46 mouse cellular contexts compared by ENCODE assay signal in genomic region chr14:51041769-51042168, GRCm38 (mm10). TPM values are rescaled to one million over a fixed set of nuclear protein-coding genes. Genes with fewer than 3 reads are reported as not detected.
"Had no signal": no experiment of that assay in that cellular context is flagged by ENCODE, and none has a peak within 500 bp of the region (broad histone marks: within the 10 kb centered on the region; RNA-seq: fewer than 3 reads in every experiment).

Rnase9 (minus strand) TSS chr14:51041869.

- H3K27me3 ChIP-seq: limb, embryonic 12.5 days; limb, embryonic 13.5 days; limb, embryonic 15.5 days; liver, embryonic 12.5 days; liver, embryonic 13.5 days; liver, embryonic 15.5 days; lung, embryonic 15.5 days; megakaryocyte, embryonic 14.5 days; midbrain, embryonic 12.5 days; midbrain, embryonic 13.5 days; midbrain, embryonic 15.5 days; neural tube, embryonic 12.5 days; neural tube, embryonic 13.5 days had no signal

- H3K36me3 ChIP-seq: limb, embryonic 10.5 days; limb, embryonic 12.5 days; limb, embryonic 13.5 days; limb, embryonic 15.5 days; liver, embryonic 12.5 days; liver, embryonic 13.5 days; liver, embryonic 15.5 days; lung, embryonic 15.5 days; midbrain, embryonic 10.5 days; midbrain, embryonic 12.5 days; midbrain, embryonic 13.5 days; midbrain, embryonic 15.5 days; neural tube, embryonic 12.5 days; neural tube, embryonic 13.5 days had no signal

- H3K4me1 ChIP-seq: limb, embryonic 10.5 days; limb, embryonic 12.5 days; limb, embryonic 13.5 days; limb, embryonic 15.5 days; liver, embryonic 12.5 days; liver, embryonic 13.5 days; liver, embryonic 15.5 days; lung, embryonic 15.5 days; midbrain, embryonic 10.5 days; midbrain, embryonic 12.5 days; midbrain, embryonic 13.5 days; midbrain, embryonic 15.5 days; neural tube, embryonic 12.5 days; neural tube, embryonic 13.5 days had no signal

- H3K27ac ChIP-seq: limb, embryonic 10.5 days; limb, embryonic 12.5 days; limb, embryonic 13.5 days; limb, embryonic 15.5 days; liver, embryonic 12.5 days; liver, embryonic 13.5 days; liver, embryonic 14.5 days; liver, embryonic 15.5 days; lung, embryonic 15.5 days; macrophage; midbrain, embryonic 10.5 days; midbrain, embryonic 12.5 days; midbrain, embryonic 13.5 days; midbrain, embryonic 15.5 days; neural tube, embryonic 12.5 days; neural tube, embryonic 13.5 days had no signal

- H3K4me2 ChIP-seq: limb, embryonic 12.5 days; limb, embryonic 13.5 days; limb, embryonic 15.5 days; liver, embryonic 11.5 days; liver, embryonic 12.5 days; liver, embryonic 13.5 days; liver, embryonic 15.5 days; lung, embryonic 14.5 days; lung, embryonic 15.5 days; midbrain, embryonic 11.5 days; midbrain, embryonic 12.5 days; midbrain, embryonic 13.5 days; midbrain, embryonic 15.5 days; neural tube, embryonic 12.5 days; neural tube, embryonic 13.5 days had no signal

- H3K9me3 ChIP-seq: limb, embryonic 10.5 days; limb, embryonic 12.5 days; limb, embryonic 13.5 days; limb, embryonic 15.5 days; liver, embryonic 12.5 days; liver, embryonic 13.5 days; liver, embryonic 15.5 days; lung, embryonic 15.5 days; megakaryocyte, embryonic 14.5 days; midbrain, embryonic 10.5 days; midbrain, embryonic 12.5 days; midbrain, embryonic 13.5 days; midbrain, embryonic 15.5 days; neural tube, embryonic 12.5 days; neural tube, embryonic 13.5 days had no signal

- H3K4me3 ChIP-seq: limb, embryonic 10.5 days; limb, embryonic 12.5 days; limb, embryonic 13.5 days; limb, embryonic 15.5 days; liver, embryonic 12.5 days; liver, embryonic 13.5 days; liver, embryonic 15.5 days; lung, embryonic 15.5 days; megakaryocyte, embryonic 14.5 days; midbrain, embryonic 10.5 days; midbrain, embryonic 12.5 days; midbrain, embryonic 13.5 days; midbrain, embryonic 15.5 days; myocyte; neural tube, embryonic 12.5 days; neural tube, embryonic 13.5 days had no signal

- DNase-seq: left cerebral cortex, postnatal 4 days; liver; liver, embryonic 13.5 days; liver, postnatal 0 days; lung, adult 18-20 months; lung, adult 2 months; lung, embryonic 14.5 days; lung, postnatal 10 days; lung, postnatal 14 days; lung, postnatal 36 days; lung, postnatal 4 days; midbrain, embryonic 14.5 days had no signal

- H3K9ac ChIP-seq: limb, embryonic 12.5 days; limb, embryonic 13.5 days; limb, embryonic 15.5 days; liver, embryonic 12.5 days; liver, embryonic 13.5 days; liver, embryonic 14.5 days; liver, embryonic 15.5 days; liver, postnatal 0 days; lung, embryonic 14.5 days; lung, embryonic 15.5 days; midbrain, embryonic 12.5 days; midbrain, embryonic 13.5 days; midbrain, embryonic 15.5 days; neural tube, embryonic 12.5 days; neural tube, embryonic 13.5 days had no signal

- ATAC-seq: liver, embryonic 12.5 days; liver, postnatal 0 days; lung, postnatal 0 days; midbrain, embryonic 13.5 days; midbrain, embryonic 15.5 days; midbrain, embryonic 16.5 days had no signal

RNA-seq across cellular contexts. Expression of gene Rnase9, which starts in this region (rescaled TPM):
- total RNA-seq: left cerebral cortex, postnatal 10 days; left cerebral cortex, postnatal 14 days; left cerebral cortex, postnatal 25 days; left cerebral cortex, postnatal 36 days; left cerebral cortex, postnatal 4 days; liver, adult 2 months; megakaryocyte-erythroid progenitor cell, adult 5-6 weeks; midbrain, postnatal 0 days; monocyte, adult 5-6 weeks had no signal
- polyA plus RNA-seq: limb, embryonic 10.5 days; limb, embryonic 11.5 days; limb, embryonic 12.5 days; limb, embryonic 13.5 days; limb, embryonic 14.5 days; limb, embryonic 15.5 days; liver, adult 2 months; liver, embryonic 11.5 days; liver, embryonic 12.5 days; liver, embryonic 13.5 days; liver, embryonic 14.5 days; liver, embryonic 15.5 days; liver, embryonic 16.5 days; liver, postnatal 0 days; lung, adult 2 months; lung, embryonic 14.5 days; lung, embryonic 15.5 days; lung, embryonic 16.5 days; lung, postnatal 0 days; macrophage; midbrain, embryonic 10.5 days; midbrain, embryonic 11.5 days; midbrain, embryonic 12.5 days; midbrain, embryonic 13.5 days; midbrain, embryonic 14.5 days; midbrain, embryonic 15.5 days; midbrain, embryonic 16.5 days; midbrain, postnatal 0 days; myocyte; neural tube, embryonic 11.5 days; neural tube, embryonic 12.5 days; neural tube, embryonic 13.5 days had no signal
